Mouse (Mus musculus) lung, embryonic 14.5 days (tissue): ENCODE data around the gene Arhgap44. TPM values are rescaled to one million over a fixed set of nuclear protein-coding genes. Genes with fewer than 3 reads are reported as not detected.

Experiments
- ATAC-seq: fragments of 200-750 bp; cut with Nextera tagmentation; 2 replicates; pipeline ENCODE4 v1.8.0; 2017; ENCODE audit warnings: mild to moderate bottlenecking, moderate TSS enrichment, moderate library complexity; ENCODE audit not compliant: insufficient read depth
- DNase-seq: peaks from one replicate; pipeline ENCODE4 v3.0.0-alpha.2; 2015
- H3K27ac ChIP-seq: fragments of 300-500 bp; sonication (generic); 2 replicates; pipeline ENCODE4 v1.5.1; 2014; ENCODE audit warnings: low read depth, mild to moderate bottlenecking, moderate library complexity
- H3K27me3 ChIP-seq: fragments of 300-500 bp; sonication (generic); 2 replicates; pipeline ENCODE4 v1.6.1; 2014; ENCODE audit warnings: low read length, control low read depth; ENCODE audit not compliant: insufficient read depth
- H3K36me3 ChIP-seq: fragments of 300-500 bp; sonication (generic); 2 replicates; pipeline ENCODE4 v1.6.1; 2014; ENCODE audit warnings: control low read depth; ENCODE audit not compliant: insufficient read depth
- H3K4me1 ChIP-seq: fragments of 300-500 bp; sonication (generic); 2 replicates; pipeline ENCODE4 v1.6.1; 2014; ENCODE audit warnings: antibody characterized with exemption, control low read depth; ENCODE audit not compliant: insufficient read depth
- H3K4me2 ChIP-seq: fragments of 300-500 bp; sonication (generic); 2 replicates; pipeline ENCODE4 v1.6.1; 2014; ENCODE audit warnings: mild to moderate bottlenecking
- H3K4me3 ChIP-seq: fragments of 300-500 bp; sonication (generic); 2 replicates; pipeline ENCODE4 v1.5.1; 2014; ENCODE audit warnings: low read depth, low read length
- H3K9ac ChIP-seq: fragments of 300-500 bp; sonication (generic); 2 replicates; pipeline ENCODE4 v1.6.1; 2014
- H3K9me3 ChIP-seq: fragments of 300-500 bp; sonication (generic); 2 replicates; pipeline ENCODE4 v1.6.1; 2016; ENCODE audit warnings: low read depth, low read length, control low read depth
- CTCF ChIP-seq: IDR thresholded peaks from 2 replicates; pipeline ENCODE4 v1.5.1; 2016; ENCODE audit warnings: antibody characterized with exemption, low read depth
- WGBS: fragments of 180-500 bp; shearing (Covaris S2); extraction: QIAGEN DNeasy Blood & Tissue Kit; methylation state at CpG from one replicate; pipeline ENCODE4 v1.1.7; 2014; 5-methylcytosine and 5-hydroxymethylcytosine counted together
- polyA plus RNA-seq: library from polyadenylated mRNA; unstranded; fragments of >200 nt; fragmentation: Nextera tagmentation; extraction: Ambion mirVana; gene quantifications from 2 replicates; pipeline ENCODE4 v1.2.1, GENCODE M21; 2014

Gene Arhgap44
- polyA plus RNA-seq, 1 experiment from 2014 or later, result 11.5 TPM

- H3K27me3 ChIP-seq, result no peaks in the 10 kb centered on the region
- H3K27ac ChIP-seq, result no peak overlapping the region
- no peak overlapping the region for H3K9ac ChIP-seq
- DNase-seq (no peak), ATAC-seq (no peak)
- H3K4me2 ChIP-seq, result no peak overlapping the region
- H3K9me3 ChIP-seq, result no peaks in the 10 kb centered on the region
- no peak overlapping the region for H3K4me3 ChIP-seq
- TF ChIP-seq CTCF, result no peak
- H3K36me3 ChIP-seq, result no peaks in the 10 kb centered on the region
- WGBS, result 77% methylated on average over 13 of the region's 13 CpGs
- no peaks in the 10 kb centered on the region for H3K4me1 ChIP-seq
Measured at GRCm38 (mm10) chr11:65065201-65065600, 97.6 kb downstream of the Arhgap44 start.

- Histone ChIP-seq H3K27me3 (no peaks in the 10 kb centered on the region), H3K9me3 (no peaks in the 10 kb centered on the region), H3K9ac (no peak overlapping the region), H3K4me1 (no peaks in the 10 kb centered on the region), H3K36me3 (no peaks in the 10 kb centered on the region), H3K4me3 (no peak overlapping the region), H3K4me2 (no peak overlapping the region), H3K27ac (no peak overlapping the region)
- DNase-seq, result peak; percentile 21
- peak; percentile 25; the same call in 1 of the 2 replicates for TF ChIP-seq CTCF
- WGBS, result 59% methylated on average over 3 of the region's 3 CpGs
- ATAC-seq, result no peak
Measured at GRCm38 (mm10) chr11:65061437-65061836, 101.3 kb downstream of the Arhgap44 start.

GRCm38 (mm10) chr11:65059531-65059930 lies 103.2 kb downstream of the Arhgap44 start:
- TF ChIP-seq CTCF, result no peak
- WGBS, result 77% methylated on average over 12 of the region's 12 CpGs
- no peak overlapping the region for H3K27ac ChIP-seq
- no peaks in the 10 kb centered on the region for H3K36me3 ChIP-seq
- no peak overlapping the region for H3K4me2 ChIP-seq
- no peaks in the 10 kb centered on the region for H3K27me3 ChIP-seq
- H3K9ac ChIP-seq, result no peak overlapping the region
- DNase-seq (no peak), ATAC-seq (no peak)
- no peak overlapping the region for H3K4me3 ChIP-seq
- H3K4me1 ChIP-seq, result no peaks in the 10 kb centered on the region
- no peaks in the 10 kb centered on the region for H3K9me3 ChIP-seq

GRCm38 (mm10) chr11:65058224-65058908 lies 104.4 kb downstream of the Arhgap44 start:
- Histone ChIP-seq H3K4me1 (no peaks in the 10 kb centered on the region), H3K9me3 (no peaks in the 10 kb centered on the region), H3K27me3 (no peaks in the 10 kb centered on the region), H3K9ac (no peak overlapping the region), H3K4me3 (no peak overlapping the region), H3K4me2 (no peak overlapping the region), H3K36me3 (no peaks in the 10 kb centered on the region), H3K27ac (no peak overlapping the region)
- no peak for ATAC-seq
- TF ChIP-seq CTCF, result no peak
- DNase-seq, result no peak
- 57% methylated on average over 7 of the region's 7 CpGs for WGBS

GRCm38 (mm10) chr11:65055596-65055995 lies 107.2 kb downstream of the Arhgap44 start:
- 51% methylated on average over 7 of the region's 7 CpGs for WGBS
- H3K9me3 ChIP-seq, result no peaks in the 10 kb centered on the region
- H3K27ac ChIP-seq, result no peak overlapping the region
- no peaks in the 10 kb centered on the region for H3K4me1 ChIP-seq
- H3K9ac ChIP-seq, result no peak overlapping the region
- no peak for TF ChIP-seq CTCF
- no peak; the same call in 1 of the 2 replicates for ATAC-seq
- no peaks in the 10 kb centered on the region for H3K27me3 ChIP-seq
- no peaks in the 10 kb centered on the region for H3K36me3 ChIP-seq
- no peak overlapping the region for H3K4me2 ChIP-seq
- H3K4me3 ChIP-seq, result no peak overlapping the region
- DNase-seq, result peak; percentile 17

GRCm38 (mm10) chr11:65054216-65054615 lies 108.5 kb downstream of the Arhgap44 start:
- H3K27me3 ChIP-seq, result no peaks in the 10 kb centered on the region
- 71% methylated on average over 5 of the region's 5 CpGs for WGBS
- H3K9me3 ChIP-seq, result no peaks in the 10 kb centered on the region
- H3K4me3 ChIP-seq, result no peak overlapping the region
- ATAC-seq (no peak), DNase-seq (no peak)
- no peaks in the 10 kb centered on the region for H3K36me3 ChIP-seq
- no peak for TF ChIP-seq CTCF
- no peak overlapping the region for H3K27ac ChIP-seq
- no peak overlapping the region for H3K9ac ChIP-seq
- H3K4me1 ChIP-seq, result no peaks in the 10 kb centered on the region
- no peak overlapping the region for H3K4me2 ChIP-seq

- no peak overlapping the region for H3K27ac ChIP-seq
- no peak overlapping the region for H3K4me3 ChIP-seq
- no peak for TF ChIP-seq CTCF
- no peaks in the 10 kb centered on the region for H3K36me3 ChIP-seq
- H3K4me2 ChIP-seq, result no peak overlapping the region
- H3K9ac ChIP-seq, result no peak overlapping the region
- peak; percentile 66; the same call in 1 of the 2 replicates for ATAC-seq
- H3K9me3 ChIP-seq, result no peaks in the 10 kb centered on the region
- H3K4me1 ChIP-seq, result no peaks in the 10 kb centered on the region
- 50% methylated on average over 5 of the region's 5 CpGs for WGBS
- no peaks in the 10 kb centered on the region for H3K27me3 ChIP-seq
- DNase-seq, result peak; percentile 32
Measured at GRCm38 (mm10) chr11:65050819-65051218, 111.9 kb downstream of the Arhgap44 start.
